Mouse (Mus musculus): ENCODE data around the gene 4930430F08Rik. TPM values are rescaled to one million over a fixed set of nuclear protein-coding genes. Genes with fewer than 3 reads are reported as not detected.
"Not testable (repeated sequence)": the region's sequence is repeated elsewhere in the genome, so short reads cannot be mapped to it uniquely, and the experiment has no call there.

Gene 4930430F08Rik
- polyA plus RNA-seq, 1 experiment: not detected

GRCm38 (mm10) chr10:100588932-100589388 is 1.3 kb downstream of the 4930430F08Rik start:
- Histone ChIP-seq H3K27ac (ENCODE audit: insufficient read depth, low read depth, low read length) (peak overlapping the region; percentile 47; the same call in 1 of the 2 replicates), H3K4me3 (ENCODE audit: insufficient read depth, low read depth, low read length) (peak overlapping the region; percentile 94), H3K4me1 (ENCODE audit: control insufficient read depth, insufficient read depth, low read length) (peaks cover 2% of the 10 kb centered on the region; the same call in 1 of the 2 replicates)
- under 1% methylated on average over 31 of the region's 31 CpGs for WGBS
- no peak for TF ChIP-seq CTCF (IDR thresholded peaks at IDR 0.05; ENCODE audit: insufficient read depth, low read depth, low read length)
- peak; percentile 79 for TF ChIP-seq POLR2A (IDR thresholded peaks at IDR 0.05; ENCODE audit: insufficient read depth, low read depth, low read length)

- H3K4me1 ChIP-seq (ENCODE audit: control insufficient read depth, insufficient read depth, low read length): peaks cover 2% of the 10 kb centered on the region; the same call in 1 of the 2 replicates
- TF ChIP-seq CTCF (IDR thresholded peaks at IDR 0.05; ENCODE audit: insufficient read depth, low read depth, low read length) (no peak), POLR2A (IDR thresholded peaks at IDR 0.05; ENCODE audit: insufficient read depth, low read depth, low read length) (no peak)
- WGBS: 22% methylated on average over 7 of the region's 7 CpGs
- H3K27ac ChIP-seq (ENCODE audit: insufficient read depth, low read depth, low read length): peak overlapping the region; percentile 47; the same call in 1 of the 2 replicates
- peak overlapping the region; percentile 94 for H3K4me3 ChIP-seq (ENCODE audit: insufficient read depth, low read depth, low read length)
These were observed 1.7 kb downstream of the 4930430F08Rik start for GRCm38 (mm10) chr10:100588524-100588923.

- WGBS: 78% methylated on average over 3 of the region's 3 CpGs
- no peak for TF ChIP-seq CTCF (IDR thresholded peaks at IDR 0.05; ENCODE audit: insufficient read depth, low read depth, low read length)
- TF ChIP-seq POLR2A (IDR thresholded peaks at IDR 0.05; ENCODE audit: insufficient read depth, low read depth, low read length): no peak
- Histone ChIP-seq H3K27ac (ENCODE audit: insufficient read depth, low read depth, low read length) (no peak overlapping the region), H3K4me3 (ENCODE audit: insufficient read depth, low read depth, low read length) (no peak overlapping the region), H3K4me1 (ENCODE audit: control insufficient read depth, insufficient read depth, low read length) (peaks cover 2% of the 10 kb centered on the region; the same call in 1 of the 2 replicates)
These were observed 6.0 kb downstream of the 4930430F08Rik start for GRCm38 (mm10) chr10:100584178-100584577.

DNA sequence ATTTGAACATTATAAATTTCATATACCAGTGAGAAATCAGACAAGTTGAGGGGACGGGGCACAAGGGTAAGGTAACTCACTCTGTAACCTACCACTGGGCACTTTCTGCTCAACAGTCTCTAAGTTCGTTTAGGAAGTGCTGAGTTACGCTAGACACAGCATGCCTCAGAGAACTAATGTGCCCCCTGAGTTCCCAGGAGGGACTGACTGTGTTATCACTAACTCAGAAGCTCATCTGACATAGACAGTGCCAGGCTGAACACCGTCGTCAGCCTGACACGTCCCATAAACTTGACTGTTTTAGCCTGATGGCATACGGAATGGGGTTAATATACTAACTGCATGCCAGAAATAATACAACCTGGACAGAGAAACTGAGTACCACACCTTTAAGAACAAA is 14.9 kb downstream of the 4930430F08Rik start:
- no peaks in the 10 kb centered on the region for H3K4me1 ChIP-seq (ENCODE audit: control insufficient read depth, insufficient read depth, low read length)
- TF ChIP-seq CTCF (IDR thresholded peaks at IDR 0.05; ENCODE audit: insufficient read depth, low read depth, low read length) (no peak), POLR2A (IDR thresholded peaks at IDR 0.05; ENCODE audit: insufficient read depth, low read depth, low read length) (no peak)
- H3K4me3 ChIP-seq (ENCODE audit: insufficient read depth, low read depth, low read length): no peak overlapping the region
- no peak overlapping the region for H3K27ac ChIP-seq (ENCODE audit: insufficient read depth, low read depth, low read length)
- 90% methylated on average over 7 of the region's 7 CpGs for WGBS

DNA sequence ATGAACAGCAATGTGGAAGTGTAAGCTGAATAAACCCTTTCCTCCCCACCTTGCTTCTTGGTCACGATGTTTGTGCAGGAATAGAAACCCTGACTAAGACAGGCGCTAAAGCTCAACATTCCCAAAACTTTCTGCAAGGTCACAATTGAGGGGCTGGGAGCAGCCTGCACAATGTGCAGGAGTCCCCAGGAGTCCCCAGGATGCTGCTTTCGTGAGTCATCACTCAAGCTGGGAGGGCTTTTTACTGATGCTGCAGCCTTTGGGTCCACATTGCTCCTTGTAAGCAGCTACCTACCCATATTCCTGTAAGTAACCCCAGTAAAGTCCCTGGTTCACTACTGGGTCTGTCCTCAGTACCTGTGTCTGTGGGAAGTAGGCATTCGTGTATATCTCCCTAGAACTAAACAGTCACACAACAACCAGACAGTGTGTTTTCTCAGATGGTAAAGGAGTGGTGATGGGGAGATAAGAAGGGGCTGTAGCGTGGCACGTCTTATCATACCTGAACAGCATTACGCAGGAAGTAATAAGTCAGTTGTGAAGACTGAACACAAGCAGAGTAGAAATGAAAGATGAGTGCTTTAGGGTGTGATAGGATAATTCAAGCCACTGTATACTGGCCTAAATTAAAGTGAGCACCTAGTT is 15.6 kb downstream of the 4930430F08Rik start:
- Histone ChIP-seq H3K27ac (ENCODE audit: insufficient read depth, low read depth, low read length) (no peak overlapping the region), H3K4me1 (ENCODE audit: control insufficient read depth, insufficient read depth, low read length) (no peaks in the 10 kb centered on the region), H3K4me3 (ENCODE audit: insufficient read depth, low read depth, low read length) (no peak overlapping the region)
- WGBS: 92% methylated on average over 7 of the region's 7 CpGs
- TF ChIP-seq CTCF (IDR thresholded peaks at IDR 0.05; ENCODE audit: insufficient read depth, low read depth, low read length) (no peak), POLR2A (IDR thresholded peaks at IDR 0.05; ENCODE audit: insufficient read depth, low read depth, low read length) (no peak)

DNA sequence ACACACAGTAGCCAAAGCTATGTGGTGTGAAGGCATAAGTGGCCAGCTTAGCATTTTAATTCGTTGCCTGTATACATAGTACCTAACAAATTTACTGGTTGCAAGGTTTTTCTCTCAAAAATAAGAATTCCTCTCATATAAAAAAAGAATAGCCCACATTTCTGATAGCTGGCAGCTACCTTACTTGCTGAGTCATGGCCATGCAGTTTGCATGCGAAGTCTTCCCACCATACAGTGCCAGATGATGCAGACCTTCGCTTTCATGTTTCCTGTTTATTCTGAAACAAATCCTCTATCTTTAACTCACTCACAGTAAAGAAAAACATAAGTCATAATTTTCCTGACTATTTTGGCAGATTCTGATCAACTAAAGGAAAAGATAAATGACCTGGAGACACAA is 18.5 kb downstream of the 4930430F08Rik start:
- no peak overlapping the region for H3K27ac ChIP-seq (ENCODE audit: insufficient read depth, low read depth, low read length)
- no peak for TF ChIP-seq POLR2A (IDR thresholded peaks at IDR 0.05; ENCODE audit: insufficient read depth, low read depth, low read length)
- TF ChIP-seq CTCF (IDR thresholded peaks at IDR 0.05; ENCODE audit: insufficient read depth, low read depth, low read length): no peak
- H3K4me3 ChIP-seq (ENCODE audit: insufficient read depth, low read depth, low read length): no peak overlapping the region
- WGBS: 88% methylated on average over 3 of the region's 3 CpGs
- no peaks in the 10 kb centered on the region for H3K4me1 ChIP-seq (ENCODE audit: control insufficient read depth, insufficient read depth, low read length)

- Histone ChIP-seq H3K27ac (ENCODE audit: insufficient read depth, low read depth, low read length) (no peak overlapping the region), H3K4me3 (ENCODE audit: insufficient read depth, low read depth, low read length) (no peak overlapping the region), H3K4me1 (ENCODE audit: control insufficient read depth, insufficient read depth, low read length) (no peaks in the 10 kb centered on the region)
- TF ChIP-seq POLR2A (IDR thresholded peaks at IDR 0.05; ENCODE audit: insufficient read depth, low read depth, low read length) (no peak), CTCF (IDR thresholded peaks at IDR 0.05; ENCODE audit: insufficient read depth, low read depth, low read length) (no peak)
- WGBS: 74% methylated on average over 3 of the region's 3 CpGs
These were observed 26.1 kb downstream of the 4930430F08Rik start for GRCm38 (mm10) chr10:100564112-100564511.

- H3K27ac ChIP-seq (ENCODE audit: insufficient read depth, low read depth, low read length); H3K4me1 ChIP-seq (ENCODE audit: control insufficient read depth, insufficient read depth, low read length); H3K4me3 ChIP-seq (ENCODE audit: insufficient read depth, low read depth, low read length): not testable (repeated sequence)
- 93% methylated on average over 3 of the region's 3 CpGs for WGBS
These were observed 29.9 kb downstream of the 4930430F08Rik start for GRCm38 (mm10) chr10:100560194-100560883.

DNA sequence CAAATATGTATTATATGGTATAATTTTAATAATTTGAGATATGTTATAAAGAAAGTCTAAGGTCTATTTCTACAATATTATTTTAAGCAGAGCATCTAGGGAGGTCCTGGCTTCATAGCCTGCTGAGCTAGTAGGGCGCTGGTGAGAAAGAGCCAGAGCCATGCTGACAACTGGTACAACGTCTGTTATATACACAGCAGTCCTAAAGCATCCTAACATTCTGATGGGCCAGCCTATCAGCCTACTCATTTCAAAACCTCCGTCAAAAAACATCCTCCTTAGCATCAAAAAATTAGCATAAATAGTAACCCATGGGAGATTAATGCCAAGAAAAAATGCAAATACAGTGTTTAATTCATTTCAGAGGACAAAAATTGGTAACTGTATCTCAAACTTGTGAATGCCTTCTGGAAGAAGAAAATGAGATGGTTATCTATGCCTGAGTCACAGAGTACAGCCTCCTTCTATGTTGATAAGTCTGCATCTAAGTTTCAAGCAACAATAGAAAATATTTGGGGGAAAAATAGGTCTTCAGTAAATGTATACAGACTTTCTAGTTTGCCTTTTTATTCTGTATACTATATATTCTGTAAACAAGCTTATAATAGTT is 33.6 kb downstream of the 4930430F08Rik start:
- Histone ChIP-seq H3K4me3 (ENCODE audit: insufficient read depth, low read depth, low read length) (no peak overlapping the region), H3K4me1 (ENCODE audit: control insufficient read depth, insufficient read depth, low read length) (no peaks in the 10 kb centered on the region), H3K27ac (ENCODE audit: insufficient read depth, low read depth, low read length) (no peak overlapping the region)
- WGBS: 49% methylated on average over 3 of the region's 3 CpGs
- no peak for TF ChIP-seq CTCF (IDR thresholded peaks at IDR 0.05; ENCODE audit: insufficient read depth, low read depth, low read length)
- no peak for TF ChIP-seq POLR2A (IDR thresholded peaks at IDR 0.05; ENCODE audit: insufficient read depth, low read depth, low read length)
